Mouse (Mus musculus) erythroblast, embryonic 14.5 days (primary cell): ENCODE measurements at regions not wholly inside any gene's neighbourhood (a gene's known extent, or its start where the extent isn't known, plus 50 kb on each side); places are given as distances from the start of the nearest gene placed in this dataset.

Experiments
- GATA1 ChIP-seq: IDR thresholded peaks from 2 replicates; pipeline ENCODE4 v1.6.1; 2012; ENCODE audit warnings: low read length, inconsistent platforms, mixed read lengths
- TAL1 ChIP-seq: IDR thresholded peaks from 3 replicates; pipeline ENCODE4 v1.6.1; 2012; ENCODE audit warnings: low read length, inconsistent platforms, mixed read lengths

DNA sequence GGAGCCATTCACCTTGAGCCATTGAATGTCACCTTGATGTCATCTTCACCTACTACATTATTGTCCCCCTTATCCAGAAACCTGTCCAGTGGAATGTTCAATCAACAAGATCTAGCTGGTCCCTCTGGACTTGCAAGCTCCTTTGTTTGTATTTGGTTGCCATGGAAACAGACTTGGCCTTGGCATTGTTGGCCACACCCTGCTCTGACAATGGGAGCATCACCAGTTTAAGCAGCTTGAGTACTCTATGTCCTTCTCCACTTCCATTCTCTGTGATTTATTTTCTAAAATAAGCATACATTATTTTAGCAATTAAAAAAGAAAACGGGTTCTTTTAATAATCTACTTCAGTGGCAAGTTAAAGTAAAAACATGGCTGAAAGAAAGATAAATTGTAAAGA, 221.6 kb upstream of the Runx1 start:
- TF ChIP-seq TAL1: no peak
- no peak for TF ChIP-seq GATA1
